Mouse (Mus musculus) cerebellum, adult 18-20 months (tissue): ENCODE results near the gene Hoxa10.

Experiments
- DNase-seq, 2 experiments: peaks; one replicate each; pipeline ENCODE4 v3.0.0; 2021

Hoxa10 gene

GRCm38 (mm10) chr6:52229558-52230416 lies 10.9 kb downstream of the Hoxa10 start:
- DNase-seq: no peak

GRCm38 (mm10) chr6:52228475-52229465 lies 11.9 kb downstream of the Hoxa10 start:
- DNase-seq: no peak

- DNase-seq: no peak
Observed at GRCm38 (mm10) chr6:52227470-52228222, 13.0 kb downstream of the Hoxa10 start.

- DNase-seq: no peak
Observed at GRCm38 (mm10) chr6:52226569-52227257, 13.9 kb downstream of the Hoxa10 start.

GRCm38 (mm10) chr6:52225612-52226568 lies 14.8 kb downstream of the Hoxa10 start:
- DNase-seq: no peak

- DNase-seq: no peak
Observed at GRCm38 (mm10) chr6:52224895-52225611, 15.6 kb downstream of the Hoxa10 start.

GRCm38 (mm10) chr6:52223939-52224760 lies 16.5 kb downstream of the Hoxa10 start:
- DNase-seq: no peak

GRCm38 (mm10) chr6:52222729-52223128 lies 17.9 kb downstream of the Hoxa10 start:
- DNase-seq: no peak

- DNase-seq: no peak
Observed at GRCm38 (mm10) chr6:52221993-52222685, 18.5 kb downstream of the Hoxa10 start.

- peak; percentile 69 to 84 for DNase-seq
Observed at GRCm38 (mm10) chr6:52221337-52221992, 19.2 kb downstream of the Hoxa10 start, which contains the start of gene Hoxa7. Hoxa7 (minus strand) TSS chr6:52221854.

GRCm38 (mm10) chr6:52220865-52221310 lies 19.8 kb downstream of the Hoxa10 start:
- no peak for DNase-seq

GRCm38 (mm10) chr6:52220003-52220864 lies 20.4 kb downstream of the Hoxa10 start:
- DNase-seq: no peak

GRCm38 (mm10) chr6:52219234-52219942 lies 21.3 kb downstream of the Hoxa10 start:
- no peak for DNase-seq

GRCm38 (mm10) chr6:52218643-52219215 lies 21.9 kb downstream of the Hoxa10 start:
- no peak for DNase-seq

- no peak for DNase-seq
Observed at GRCm38 (mm10) chr6:52217895-52218642, 22.6 kb downstream of the Hoxa10 start.
